Mouse (Mus musculus): ENCODE measurements around the gene Pimreg. TPM values are rescaled to one million over a fixed set of nuclear protein-coding genes. Genes with fewer than 3 reads are reported as not detected.
A peak's percentile ranks its signal among the peaks of the same experiment; 100 is the strongest.

The Pimreg gene
- polyA plus RNA-seq, 1 experiment from 2014 or later: 123 TPM

- Histone ChIP-seq H3K9ac (ENCODE audit: low read length) (peak overlapping the region; percentile 73), H3K4me3 (ENCODE audit: low read depth, low read length) (peak overlapping the region; percentile 50), H3K27ac (ENCODE audit: low read depth, low read length) (no peak overlapping the region; the same call in 1 of the 2 replicates), H3K4me1 (ENCODE audit: control insufficient read depth, insufficient read depth, low read length) (peaks cover 16% of the 10 kb centered on the region), H3K4me2 (ENCODE audit: low read length) (peak overlapping the region; percentile 77), H3K27me3 (replicated peaks; ENCODE audit: control insufficient read depth, insufficient read depth, low read length) (no peaks in the 10 kb centered on the region), H3K36me3 (ENCODE audit: control insufficient read depth, insufficient read depth, low read length) (peaks cover 7% of the 10 kb centered on the region; the same call in 1 of the 2 replicates), H3K9me3 (replicated peaks; ENCODE audit: control insufficient read depth, low read length) (no peaks in the 10 kb centered on the region)
- peak; percentile 75 for DNase-seq (ENCODE audit: low spot score)
- ATAC-seq: peak; percentile 73
- WGBS: under 1% methylated on average over 45 of the region's 45 CpGs
These were observed 9.3 kb downstream of the Pimreg start for GRCm38 (mm10) chr11:72050895-72051858.

GRCm38 (mm10) chr11:72052221-72052620, 10.4 kb downstream of the Pimreg start:
- H3K4me2 ChIP-seq (ENCODE audit: low read length): no peak overlapping the region
- DNase-seq (ENCODE audit: low spot score): no peak
- H3K4me1 ChIP-seq (ENCODE audit: control insufficient read depth, insufficient read depth, low read length): peaks cover 16% of the 10 kb centered on the region
- H3K27me3 ChIP-seq (replicated peaks; ENCODE audit: control insufficient read depth, insufficient read depth, low read length): no peaks in the 10 kb centered on the region
- H3K27ac ChIP-seq (ENCODE audit: low read depth, low read length): no peak overlapping the region
- 17% methylated on average over 3 of the region's 3 CpGs for WGBS
- H3K4me3 ChIP-seq (ENCODE audit: low read depth, low read length): no peak overlapping the region
- H3K36me3 ChIP-seq (ENCODE audit: control insufficient read depth, insufficient read depth, low read length): no peaks in the 10 kb centered on the region
- ATAC-seq: no peak
- H3K9ac ChIP-seq (ENCODE audit: low read length): no peak overlapping the region
- H3K9me3 ChIP-seq (replicated peaks; ENCODE audit: control insufficient read depth, low read length): no peaks in the 10 kb centered on the region

- no peak overlapping the region for H3K4me3 ChIP-seq (ENCODE audit: low read depth, low read length)
- H3K36me3 ChIP-seq (ENCODE audit: control insufficient read depth, insufficient read depth, low read length): no peaks in the 10 kb centered on the region
- WGBS: 22% methylated on average over 5 of the region's 5 CpGs
- H3K27me3 ChIP-seq (replicated peaks; ENCODE audit: control insufficient read depth, insufficient read depth, low read length): no peaks in the 10 kb centered on the region
- H3K9me3 ChIP-seq (replicated peaks; ENCODE audit: control insufficient read depth, low read length): no peaks in the 10 kb centered on the region
- H3K4me2 ChIP-seq (ENCODE audit: low read length): no peak overlapping the region
- no peak overlapping the region for H3K27ac ChIP-seq (ENCODE audit: low read depth, low read length)
- DNase-seq (ENCODE audit: low spot score) (peak; percentile 89), ATAC-seq (peak; percentile 50)
- no peak overlapping the region for H3K9ac ChIP-seq (ENCODE audit: low read length)
- peaks cover 16% of the 10 kb centered on the region for H3K4me1 ChIP-seq (ENCODE audit: control insufficient read depth, insufficient read depth, low read length)
These were observed 10.8 kb downstream of the Pimreg start for GRCm38 (mm10) chr11:72052636-72053035.

- DNase-seq (ENCODE audit: low spot score) (peak; percentile 41), ATAC-seq (no peak)
- no peak overlapping the region for H3K9ac ChIP-seq (ENCODE audit: low read length)
- no peak overlapping the region for H3K4me2 ChIP-seq (ENCODE audit: low read length)
- no peaks in the 10 kb centered on the region for H3K36me3 ChIP-seq (ENCODE audit: control insufficient read depth, insufficient read depth, low read length)
- no peak overlapping the region for H3K27ac ChIP-seq (ENCODE audit: low read depth, low read length)
- no peaks in the 10 kb centered on the region for H3K9me3 ChIP-seq (replicated peaks; ENCODE audit: control insufficient read depth, low read length)
- no peak overlapping the region for H3K4me3 ChIP-seq (ENCODE audit: low read depth, low read length)
- no peaks in the 10 kb centered on the region for H3K27me3 ChIP-seq (replicated peaks; ENCODE audit: control insufficient read depth, insufficient read depth, low read length)
- 21% methylated on average over 2 of the region's 2 CpGs for WGBS
- H3K4me1 ChIP-seq (ENCODE audit: control insufficient read depth, insufficient read depth, low read length): peaks cover 16% of the 10 kb centered on the region
These were observed 13.3 kb downstream of the Pimreg start for GRCm38 (mm10) chr11:72055176-72055575.

- no peak for ATAC-seq
- whole genome bisulfite sequencing: 46% methylated on average over 3 of the region's 3 CpGs
- H3K27me3 ChIP-seq (replicated peaks; ENCODE audit: control insufficient read depth, insufficient read depth, low read length): no peaks in the 10 kb centered on the region
- H3K36me3 ChIP-seq (ENCODE audit: control insufficient read depth, insufficient read depth, low read length): no peaks in the 10 kb centered on the region
- no peaks in the 10 kb centered on the region for H3K9me3 ChIP-seq (replicated peaks; ENCODE audit: control insufficient read depth, low read length)
- no peak overlapping the region for H3K4me3 ChIP-seq (ENCODE audit: low read depth, low read length)
- peaks cover 1% of the 10 kb centered on the region for H3K4me1 ChIP-seq (ENCODE audit: control insufficient read depth, insufficient read depth, low read length)
- DNase-seq (ENCODE audit: low spot score): no peak
- no peak overlapping the region for H3K27ac ChIP-seq (ENCODE audit: low read depth, low read length)
- no peak overlapping the region for H3K9ac ChIP-seq (ENCODE audit: low read length)
- H3K4me2 ChIP-seq (ENCODE audit: low read length): no peak overlapping the region
These were observed 15.3 kb downstream of the Pimreg start for GRCm38 (mm10) chr11:72057166-72057565.

- Histone ChIP-seq H3K27ac (ENCODE audit: low read depth, low read length) (no peak overlapping the region), H3K36me3 (ENCODE audit: control insufficient read depth, insufficient read depth, low read length) (no peaks in the 10 kb centered on the region), H3K4me2 (ENCODE audit: low read length) (no peak overlapping the region), H3K27me3 (replicated peaks; ENCODE audit: control insufficient read depth, insufficient read depth, low read length) (no peaks in the 10 kb centered on the region), H3K9me3 (replicated peaks; ENCODE audit: control insufficient read depth, low read length) (no peaks in the 10 kb centered on the region; the same call in 1 of the 2 replicates), H3K4me3 (ENCODE audit: low read depth, low read length) (no peak overlapping the region), H3K4me1 (ENCODE audit: control insufficient read depth, insufficient read depth, low read length) (peaks cover 5% of the 10 kb centered on the region; the same call in 1 of the 2 replicates), H3K9ac (ENCODE audit: low read length) (no peak overlapping the region)
- no peak for ATAC-seq
- DNase-seq (ENCODE audit: low spot score): no peak
- WGBS: 79% methylated on average over 9 of the region's 9 CpGs
These were observed 18.6 kb downstream of the Pimreg start for GRCm38 (mm10) chr11:72060416-72060815.

GRCm38 (mm10) chr11:72061093-72061620, 19.3 kb downstream of the Pimreg start:
- WGBS: 83% methylated on average over 13 of the region's 13 CpGs
- Histone ChIP-seq H3K36me3 (ENCODE audit: control insufficient read depth, insufficient read depth, low read length) (no peaks in the 10 kb centered on the region), H3K4me1 (ENCODE audit: control insufficient read depth, insufficient read depth, low read length) (peaks cover 6% of the 10 kb centered on the region; the same call in 1 of the 2 replicates), H3K9me3 (replicated peaks; ENCODE audit: control insufficient read depth, low read length) (no peaks in the 10 kb centered on the region; the same call in 1 of the 2 replicates), H3K4me2 (ENCODE audit: low read length) (no peak overlapping the region), H3K27me3 (replicated peaks; ENCODE audit: control insufficient read depth, insufficient read depth, low read length) (no peaks in the 10 kb centered on the region), H3K27ac (ENCODE audit: low read depth, low read length) (no peak overlapping the region), H3K4me3 (ENCODE audit: low read depth, low read length) (no peak overlapping the region), H3K9ac (ENCODE audit: low read length) (no peak overlapping the region)
- DNase-seq (ENCODE audit: low spot score) (no peak), ATAC-seq (no peak)

GRCm38 (mm10) chr11:72064414-72064813, 22.6 kb downstream of the Pimreg start:
- 83% methylated on average over 6 of the region's 6 CpGs for WGBS
- DNase-seq (ENCODE audit: low spot score) (no peak), ATAC-seq (no peak)
- Histone ChIP-seq H3K27me3 (replicated peaks; ENCODE audit: control insufficient read depth, insufficient read depth, low read length) (no peaks in the 10 kb centered on the region), H3K27ac (ENCODE audit: low read depth, low read length) (no peak overlapping the region), H3K4me1 (ENCODE audit: control insufficient read depth, insufficient read depth, low read length) (peaks cover 14% of the 10 kb centered on the region; the same call in 1 of the 2 replicates), H3K9ac (ENCODE audit: low read length) (no peak overlapping the region), H3K9me3 (replicated peaks; ENCODE audit: control insufficient read depth, low read length) (no peaks in the 10 kb centered on the region; the same call in 1 of the 2 replicates), H3K4me2 (ENCODE audit: low read length) (no peak overlapping the region), H3K36me3 (ENCODE audit: control insufficient read depth, insufficient read depth, low read length) (no peaks in the 10 kb centered on the region), H3K4me3 (ENCODE audit: low read depth, low read length) (no peak overlapping the region)
